Mouse (Mus musculus) mammary gland, adult 2 months (tissue): ENCODE results near the gene Gm21936. TPM values are rescaled to one million over a fixed set of nuclear protein-coding genes. Genes with fewer than 3 reads are reported as not detected.

ENCODE experiments used
- polyA plus RNA-seq: library from polyadenylated mRNA; depleted of rRNA; stranded (reverse); fragments of >200 nt; gene quantifications from 2 replicates; pipeline ENCODE4 v1.2.3, GENCODE M21; 2012; ENCODE audit warnings: low replicate concordance; rRNA removed

The Gm21936 gene
- polyA plus RNA-seq: not detected in 2 replicates

GRCm38 (mm10) chr12:87795212-87795611 is at the start of gene Gm21936:
Gene Gm21936 (plus strand): TSS chr12:87795512.

GRCm38 (mm10) chr12:87775655-87776054 is 19.7 kb upstream of the Gm21936 start, which contains the start of gene Gm21319:
Gene Gm21319 (minus strand): TSS chr12:87775755.

GRCm38 (mm10) chr12:87816277-87816676 is 21.0 kb downstream of the Gm21936 start, which contains the start of gene BB287469:
Gene BB287469 (plus strand): TSS chr12:87816577.

GRCm38 (mm10) chr12:87842239-87842638 is 46.9 kb downstream of the Gm21936 start, which contains the start of gene Gm2001:
Gene Gm2001 (minus strand): TSS chr12:87842339.

Other genes with a start within 250 kb of the Gm21936 start
- gene Oog1, start 192.8 kb upstream of the Gm21936 start, polyA plus RNA-seq: not detected in 2 replicates
- gene Gm4027, start 176.6 kb upstream of the Gm21936 start, polyA plus RNA-seq: not detected in 2 replicates
- not detected in 2 replicates for gene Gm16381, start 150.9 kb upstream of the Gm21936 start, polyA plus RNA-seq
- not detected in 2 replicates for gene Gm21319, start 19.8 kb upstream of the Gm21936 start, polyA plus RNA-seq
- not detected in 2 replicates for gene BB287469, start 21.1 kb downstream of the Gm21936 start, polyA plus RNA-seq
- not detected in 2 replicates for gene Gm2001, start 46.8 kb downstream of the Gm21936 start, polyA plus RNA-seq
- not detected in 2 replicates for gene Gm2016, start 78.6 kb downstream of the Gm21936 start, polyA plus RNA-seq
- not detected in 2 replicates for gene Gm2022, start 99.9 kb downstream of the Gm21936 start, polyA plus RNA-seq
- not detected in 2 replicates for gene Gm2035, start 124.3 kb downstream of the Gm21936 start, polyA plus RNA-seq
- gene Gm2042, start 158.6 kb downstream of the Gm21936 start, polyA plus RNA-seq: not detected in 2 replicates
- not detected in 2 replicates for gene Gm2075, start 216.3 kb downstream of the Gm21936 start, polyA plus RNA-seq
- not detected in 2 replicates for gene Gm6803, start 223.3 kb downstream of the Gm21936 start, polyA plus RNA-seq
- gene Gm2056, start 231.5 kb downstream of the Gm21936 start, polyA plus RNA-seq: not detected in 2 replicates